ENCODE assay signal across 8 mouse cellular contexts in the genomic region with DNA sequence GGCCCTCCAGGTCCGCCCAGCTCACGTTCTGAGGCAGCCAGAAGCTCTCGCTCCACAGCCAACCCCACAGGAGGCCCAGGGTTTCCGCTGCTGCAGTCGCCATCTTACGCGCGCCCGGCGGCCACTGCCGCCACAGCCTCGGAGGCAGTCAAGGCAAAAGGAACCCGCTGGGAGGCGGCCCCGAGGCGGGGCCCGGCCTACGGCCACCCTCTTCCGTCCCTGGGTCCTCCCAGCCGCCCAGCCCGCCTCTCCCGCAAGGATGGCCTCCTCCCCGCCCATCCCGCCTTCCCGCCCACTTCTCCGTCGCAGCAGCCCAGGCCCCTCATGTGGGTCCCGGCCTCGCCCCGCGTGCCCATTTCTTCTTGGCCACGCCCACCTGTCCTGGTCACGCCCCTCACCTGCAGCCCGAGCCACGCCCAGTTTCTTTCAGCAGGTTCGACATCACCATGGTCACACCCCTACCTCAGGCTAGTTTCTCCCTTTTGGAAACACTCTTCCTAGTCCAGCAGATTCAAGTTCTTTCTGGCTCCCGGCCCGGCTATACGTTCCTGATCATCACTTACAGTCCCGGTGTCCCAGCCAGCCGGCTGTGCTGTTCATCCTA. TPM values are rescaled to one million over a fixed set of nuclear protein-coding genes. Genes with fewer than 3 reads are reported as not detected.
DNase-seq lines count a peak whose midpoint lies in the region; ATAC-seq and TF ChIP-seq lines count a peak whose summit lies in the region.

No protein-coding gene starts in this region.

- no peaks in the 10 kb centered on the region for H3K36me3 ChIP-seq in E14TG2a.4 (ENCODE audit: insufficient read depth, low read length)
- H3K36me3 ChIP-seq in forebrain, embryonic 11.5 days (ENCODE audit: control insufficient read depth, insufficient read depth, low read length), result no peaks in the 10 kb centered on the region
- no peaks in the 10 kb centered on the region for H3K36me3 ChIP-seq in heart, embryonic 16.5 days (ENCODE audit: control insufficient read depth, insufficient read depth)
- H3K36me3 ChIP-seq in liver, embryonic 14.5 days (replicated peaks; ENCODE audit: control insufficient read depth, insufficient read depth, low read depth), result no peaks in the 10 kb centered on the region
- H3K36me3 ChIP-seq in stomach, embryonic 15.5 days, result no peaks in the 10 kb centered on the region

- peak overlapping the region; percentile 88 for H3K4me2 ChIP-seq in forebrain, embryonic 11.5 days (ENCODE audit: low read depth, low read length, severe bottlenecking)
- peak overlapping the region; percentile 73 for H3K4me2 ChIP-seq in heart, embryonic 16.5 days (ENCODE audit: low read depth, low read length)
- H3K4me2 ChIP-seq in liver, embryonic 14.5 days (ENCODE audit: low read depth), result peak overlapping the region; percentile 84
- peak overlapping the region; percentile 85 for H3K4me2 ChIP-seq in stomach, embryonic 15.5 days

- ATAC-seq in forebrain, embryonic 11.5 days (replicated peaks; ENCODE audit: low FRiP score), result peak; percentile 95
- peak; percentile 91 for ATAC-seq in heart, embryonic 16.5 days (replicated peaks; ENCODE audit: extremely low read depth, insufficient read depth, low FRiP score)
- peak; percentile 86 for ATAC-seq in liver, embryonic 14.5 days (ENCODE audit: insufficient read depth)
- peak; percentile 95 for ATAC-seq in stomach, embryonic 15.5 days (ENCODE audit: insufficient read depth, low FRiP score, low read depth)

- H3K4me1 ChIP-seq in E14TG2a.4 (replicated peaks; ENCODE audit: low read depth, low read length), result peaks cover 19% of the 10 kb centered on the region
- peaks cover 3% of the 10 kb centered on the region; the same call in 1 of the 2 replicates for H3K4me1 ChIP-seq in forebrain, embryonic 11.5 days (replicated peaks; ENCODE audit: control insufficient read depth, insufficient read depth, low read length)
- H3K4me1 ChIP-seq in heart, embryonic 16.5 days (ENCODE audit: control insufficient read depth, insufficient read depth, low read length), result 0 out of 2 replicates have a peak, but pooled peaks cover 4% of the 10 kb centered on the region
- H3K4me1 ChIP-seq in liver, embryonic 14.5 days (replicated peaks; ENCODE audit: control insufficient read depth in 2 of 2, insufficient read depth in 2 of 2, low read length in 1 of 2), result peaks cover 5% of the 10 kb centered on the region in 2 experiments; a peak in 2 of 4 replicates
- H3K4me1 ChIP-seq in stomach, embryonic 15.5 days, result peaks cover 6% of the 10 kb centered on the region

- H3K27me3 ChIP-seq in E14TG2a.4 (ENCODE audit: insufficient read depth, low read length), result no peaks in the 10 kb centered on the region
- H3K27me3 ChIP-seq in forebrain, embryonic 11.5 days (ENCODE audit: control insufficient read depth, insufficient read depth, low read length), result no peaks in the 10 kb centered on the region
- H3K27me3 ChIP-seq in heart, embryonic 16.5 days (ENCODE audit: control insufficient read depth, insufficient read depth, low read length), result no peaks in the 10 kb centered on the region
- no peaks in the 10 kb centered on the region for H3K27me3 ChIP-seq in liver, embryonic 14.5 days (ENCODE audit: control insufficient read depth, insufficient read depth, low read length)
- H3K27me3 ChIP-seq in stomach, embryonic 15.5 days (replicated peaks), result no peaks in the 10 kb centered on the region

- peak overlapping the region; percentile 88 for H3K27ac ChIP-seq in forebrain, embryonic 11.5 days (ENCODE audit: low read depth, low read length)
- peak overlapping the region; percentile 80 for H3K27ac ChIP-seq in heart, embryonic 16.5 days (ENCODE audit: low read length)
- no peak overlapping the region for H3K27ac ChIP-seq in liver, embryonic 14.5 days
- peak overlapping the region; percentile 96 for H3K27ac ChIP-seq in stomach, embryonic 15.5 days

- peak; percentile 46 for DNase-seq in c-Kit-positive CD71-positive TER-119-positive erythroid progenitor cells, embryonic 14.5 days (ENCODE audit: low spot score)
- DNase-seq in forebrain, embryonic 11.5 days (ENCODE audit: low spot score), result peak; percentile 93
- DNase-seq in kidney, postnatal 36 days, result peak; percentile 93
- peak; percentile 35 to 49 (median 41) for DNase-seq in liver, embryonic 14.5 days (ENCODE audit: low read depth in 3 of 3, low spot score in 3 of 3)
- peak; percentile 89 for DNase-seq in neural tube, embryonic 10.5 days (ENCODE audit: extremely low spot score, low spot score)

- H3K9ac ChIP-seq in forebrain, embryonic 11.5 days (ENCODE audit: low read length), result peak overlapping the region; percentile 89
- H3K9ac ChIP-seq in heart, embryonic 16.5 days (ENCODE audit: low read length), result peak overlapping the region; percentile 86
- H3K9ac ChIP-seq in liver, embryonic 14.5 days (replicated peaks), result peak overlapping the region; percentile 45
- H3K9ac ChIP-seq in stomach, embryonic 15.5 days, result peak overlapping the region; percentile 76

- 1% methylated on average over 37 of the region's 41 CpGs for WGBS in forebrain, embryonic 11.5 days
- WGBS in heart, embryonic 16.5 days, result 0% methylated on average over 33 of the region's 41 CpGs
- under 1% methylated on average over 40 of the region's 41 CpGs for WGBS in liver, embryonic 14.5 days (ENCODE audit: insufficient replicate concordance)
- WGBS in stomach, embryonic 15.5 days, result under 1% methylated on average over 41 of the region's 41 CpGs

- no peaks in the 10 kb centered on the region for H3K9me3 ChIP-seq in E14TG2a.4 (ENCODE audit: low read length)
- H3K9me3 ChIP-seq in forebrain, embryonic 11.5 days (ENCODE audit: control insufficient read depth, low read length), result no peaks in the 10 kb centered on the region
- H3K9me3 ChIP-seq in heart, embryonic 16.5 days (replicated peaks; ENCODE audit: control insufficient read depth, low read length), result no peaks in the 10 kb centered on the region
- no peaks in the 10 kb centered on the region for H3K9me3 ChIP-seq in liver, embryonic 14.5 days (ENCODE audit: control insufficient read depth, low read length)
- H3K9me3 ChIP-seq in stomach, embryonic 15.5 days, result no peaks in the 10 kb centered on the region

- H3K4me3 ChIP-seq in E14TG2a.4 (replicated peaks; ENCODE audit: low read length), result peak overlapping the region; percentile 88
- H3K4me3 ChIP-seq in forebrain, embryonic 11.5 days (ENCODE audit: low read depth, low read length), result peak overlapping the region; percentile 84
- H3K4me3 ChIP-seq in heart, embryonic 16.5 days (ENCODE audit: low read length), result peak overlapping the region; percentile 69
- peak overlapping the region; percentile 64 to 65 for H3K4me3 ChIP-seq in liver, embryonic 14.5 days (ENCODE audit: insufficient read depth in 1 of 2, low read depth in 2 of 2, low read length in 2 of 2)
- H3K4me3 ChIP-seq in stomach, embryonic 15.5 days (replicated peaks), result peak overlapping the region; percentile 84

- TF ChIP-seq EP300 in liver, embryonic 14.5 days (IDR thresholded peaks at IDR 0.05; ENCODE audit: low read depth), result no peak

- TF ChIP-seq CTCF in E14TG2a.4 (conservative IDR thresholded peaks at IDR 0.05; ENCODE audit: low read length), result no peak
- TF ChIP-seq CTCF in liver, embryonic 14.5 days (IDR thresholded peaks at IDR 0.05; ENCODE audit: low read depth), result 0 out of 2 replicates have a peak, but pooled peaks have one; percentile 1

RNA-seq across cellular contexts. Expression of a gene that starts 0.3 kb away (rescaled TPM):
- polyA plus RNA-seq in forebrain, embryonic 11.5 days (2014; fragmentation: Nextera tagmentation; extraction: Ambion mirVana), result 59.2 and 59.7 TPM in 2 replicates
- polyA plus RNA-seq in heart, embryonic 16.5 days (2015; fragmentation: Nextera tagmentation; extraction: Ambion mirVana), result 50.7 and 51.6 TPM in 2 replicates
- 4.4 and 5.4 TPM in 2 replicates for polyA plus RNA-seq in liver, embryonic 14.5 days (2012; rRNA removed)
- polyA plus RNA-seq in liver, embryonic 14.5 days (2014; fragmentation: Nextera tagmentation; extraction: Ambion mirVana), result 7.7 and 8.7 TPM in 2 replicates
- polyA plus RNA-seq in stomach, embryonic 15.5 days (2015; fragmentation: Nextera tagmentation; extraction: Ambion mirVana), result 56.1 and 57.3 TPM in 2 replicates

RNA-seq across cellular contexts. Expression of a gene that starts 47.0 kb away (rescaled TPM):
- polyA plus RNA-seq in forebrain, embryonic 11.5 days (2014; fragmentation: Nextera tagmentation; extraction: Ambion mirVana), result 140 and 154 TPM in 2 replicates
- 217 and 241 TPM in 2 replicates for polyA plus RNA-seq in heart, embryonic 16.5 days (2015; fragmentation: Nextera tagmentation; extraction: Ambion mirVana)
- 67.6 and 77.0 TPM in 2 replicates for polyA plus RNA-seq in liver, embryonic 14.5 days (2012; rRNA removed)
- polyA plus RNA-seq in liver, embryonic 14.5 days (2014; fragmentation: Nextera tagmentation; extraction: Ambion mirVana), result 81.4 and 84.9 TPM in 2 replicates
- polyA plus RNA-seq in stomach, embryonic 15.5 days (2015; fragmentation: Nextera tagmentation; extraction: Ambion mirVana), result 156 and 220 TPM in 2 replicates

RNA-seq across cellular contexts. Expression of a gene that starts 55.1 kb away (rescaled TPM):
- polyA plus RNA-seq in forebrain, embryonic 11.5 days (2014; fragmentation: Nextera tagmentation; extraction: Ambion mirVana), result 0.35 and 0.53 TPM in 2 replicates
- polyA plus RNA-seq in heart, embryonic 16.5 days (2015; fragmentation: Nextera tagmentation; extraction: Ambion mirVana), result 2.4 and 2.7 TPM in 2 replicates
- 8.1 and 9.1 TPM in 2 replicates for polyA plus RNA-seq in liver, embryonic 14.5 days (2012; rRNA removed)
- polyA plus RNA-seq in liver, embryonic 14.5 days (2014; fragmentation: Nextera tagmentation; extraction: Ambion mirVana), result 5.2 and 5.3 TPM in 2 replicates
- 4.8 and 5.3 TPM in 2 replicates for polyA plus RNA-seq in stomach, embryonic 15.5 days (2015; fragmentation: Nextera tagmentation; extraction: Ambion mirVana)

Comparison
In these comparisons a context has a peak if more than half of its experiments do, and no peak if none do; other contexts are left out.
1. DNase-seq: peak in every context shown above with its lines; median percentile 93 in forebrain, embryonic 11.5 days; 93 in kidney, postnatal 36 days; 89 in neural tube, embryonic 10.5 days; 46 in c-Kit-positive CD71-positive TER-119-positive erythroid progenitor cells, embryonic 14.5 days; 41 in liver, embryonic 14.5 days.